Mouse (Mus musculus) lung, postnatal 0 days (tissue): Measurements from ENCODE around the gene Cst6. TPM values are rescaled to one million over a fixed set of nuclear protein-coding genes. Genes with fewer than 3 reads are reported as not detected.

ENCODE experiments used
- ATAC-seq: fragments of 200-750 bp; cut with Nextera tagmentation; 2 replicates; pipeline ENCODE4 v1.8.0; 2017; ENCODE audit warnings: moderate library complexity
- DNase-seq: peaks from one replicate; pipeline ENCODE4 v3.0.0-alpha.2; 2016; ENCODE audit warnings: low spot score
- H3K27ac ChIP-seq: fragments of 300-500 bp; sonication (generic); 2 replicates; pipeline ENCODE4 v1.5.1; 2014; ENCODE audit warnings: antibody characterized with exemption, mild to moderate bottlenecking, low read length, mixed read lengths
- H3K27me3 ChIP-seq: fragments of 300-500 bp; sonication (generic); replicated peaks from 2 replicates; pipeline ENCODE4 v1.6.1; 2014; ENCODE audit warnings: low read length, mixed read lengths; ENCODE audit not compliant: insufficient read depth
- H3K36me3 ChIP-seq: fragments of 300-500 bp; sonication (generic); 2 replicates; pipeline ENCODE4 v1.6.1; 2014; ENCODE audit warnings: low read length, mixed read lengths; ENCODE audit not compliant: insufficient read depth
- H3K4me1 ChIP-seq: fragments of 300-500 bp; sonication (generic); 2 replicates; pipeline ENCODE4 v1.6.1; 2014; ENCODE audit warnings: antibody characterized with exemption, low read depth, low read length, mixed read lengths; ENCODE audit not compliant: insufficient read depth
- H3K4me2 ChIP-seq: fragments of 300-500 bp; sonication (generic); replicated peaks from 2 replicates; pipeline ENCODE4 v1.6.1; 2014; ENCODE audit warnings: low read depth, mild to moderate bottlenecking, low read length, moderate library complexity, mixed read lengths
- H3K4me3 ChIP-seq: fragments of 300-500 bp; sonication (generic); 2 replicates; pipeline ENCODE4 v1.5.1; 2014; ENCODE audit warnings: low read depth, low read length
- H3K9ac ChIP-seq: fragments of 300-500 bp; sonication (generic); replicated peaks from 2 replicates; pipeline ENCODE4 v1.6.1; 2014; ENCODE audit warnings: low read depth, mild to moderate bottlenecking
- H3K9me3 ChIP-seq: fragments of 300-500 bp; sonication (generic); 2 replicates; pipeline ENCODE4 v1.6.1; 2016; ENCODE audit warnings: low read length, mixed read lengths
- CTCF ChIP-seq: IDR thresholded peaks from 2 replicates; pipeline ENCODE4 v1.5.1; 2016; ENCODE audit warnings: antibody characterized with exemption, mild to moderate bottlenecking
- EP300 ChIP-seq: IDR thresholded peaks from 2 replicates; pipeline ENCODE4 v1.6.1; 2016; ENCODE audit warnings: antibody characterized with exemption, mild to moderate bottlenecking, control low read depth
- WGBS: fragments of 180-500 bp; shearing (Covaris S2); extraction: QIAGEN DNeasy Blood & Tissue Kit; methylation state at CpG from one replicate; pipeline ENCODE4 v1.1.7; 2014; 5-methylcytosine and 5-hydroxymethylcytosine counted together
- polyA plus RNA-seq: library from polyadenylated mRNA; unstranded; fragments of >200 nt; fragmentation: Nextera tagmentation; extraction: Ambion mirVana; gene quantifications from 2 replicates; pipeline ENCODE4 v1.2.1, GENCODE M21; 2015

Cst6 gene
- polyA plus RNA-seq, 1 experiment from 2014 or later = 1.4 TPM

DNA sequence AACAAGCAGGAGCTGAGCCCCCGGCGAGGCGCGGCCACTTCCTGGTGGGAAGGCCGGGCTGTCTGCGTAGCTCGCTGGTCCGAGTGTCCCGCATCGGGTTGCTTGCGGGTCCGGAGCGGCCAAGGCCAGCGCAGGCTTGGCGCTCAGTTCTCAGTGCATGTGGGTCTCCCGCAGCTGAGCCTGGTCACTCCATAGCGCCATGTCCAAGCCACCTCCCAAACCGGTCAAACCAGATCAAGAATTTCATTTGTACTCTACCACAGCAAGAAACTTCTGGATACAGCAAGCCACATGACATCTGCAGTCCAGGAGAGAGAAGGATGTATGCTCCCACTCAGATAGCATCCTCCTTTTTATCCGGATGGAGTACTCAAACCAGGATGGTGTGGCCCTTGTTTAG lies 21.4 kb downstream of the Cst6 start:
- Histone ChIP-seq H3K36me3 (no peaks in the 10 kb centered on the region), H3K4me1 (no peaks in the 10 kb centered on the region), H3K4me3 (no peak overlapping the region), H3K4me2 (no peak overlapping the region), H3K27me3 (no peaks in the 10 kb centered on the region), H3K27ac (no peak overlapping the region), H3K9ac (no peak overlapping the region), H3K9me3 (no peaks in the 10 kb centered on the region)
- DNase-seq (peak; percentile 31), ATAC-seq (no peak)
- TF ChIP-seq EP300 (no peak), CTCF (no peak)
- WGBS = 55% methylated on average over 19 of the region's 19 CpGs

GRCm38 (mm10) chr19:5323801-5324200 lies 25.6 kb downstream of the Cst6 start:
- ATAC-seq (no peak), DNase-seq (no peak)
- Histone ChIP-seq H3K9me3 (no peaks in the 10 kb centered on the region), H3K9ac (no peak overlapping the region), H3K36me3 (no peaks in the 10 kb centered on the region), H3K27ac (no peak overlapping the region), H3K27me3 (no peaks in the 10 kb centered on the region), H3K4me1 (no peaks in the 10 kb centered on the region), H3K4me3 (no peak overlapping the region), H3K4me2 (no peak overlapping the region)
- TF ChIP-seq CTCF (no peak), EP300 (no peak)
- WGBS = 54% methylated on average over 17 of the region's 17 CpGs

- TF ChIP-seq CTCF = no peak
- no peak for TF ChIP-seq EP300
- Histone ChIP-seq H3K36me3 (no peaks in the 10 kb centered on the region), H3K9me3 (no peaks in the 10 kb centered on the region), H3K27ac (no peak overlapping the region), H3K4me2 (no peak overlapping the region), H3K4me3 (no peak overlapping the region), H3K9ac (no peak overlapping the region), H3K4me1 (no peaks in the 10 kb centered on the region), H3K27me3 (no peaks in the 10 kb centered on the region)
- 87% methylated on average over 8 of the region's 8 CpGs for WGBS
- DNase-seq (no peak), ATAC-seq (no peak)
Observed at GRCm38 (mm10) chr19:5313189-5313588, 36.2 kb downstream of the Cst6 start.

- Histone ChIP-seq H3K27ac (no peak overlapping the region), H3K9ac (no peak overlapping the region), H3K4me2 (no peak overlapping the region), H3K36me3 (no peaks in the 10 kb centered on the region), H3K9me3 (no peaks in the 10 kb centered on the region), H3K4me1 (no peaks in the 10 kb centered on the region), H3K4me3 (no peak overlapping the region), H3K27me3 (no peaks in the 10 kb centered on the region)
- DNase-seq = peak; percentile 27
- no peak for ATAC-seq
- TF ChIP-seq CTCF (no peak), EP300 (no peak)
- WGBS = 84% methylated on average over 7 of the region's 7 CpGs
Observed at GRCm38 (mm10) chr19:5309025-5309424, 40.3 kb downstream of the Cst6 start.

- no peak overlapping the region for H3K4me3 ChIP-seq
- no peak overlapping the region for H3K9ac ChIP-seq
- TF ChIP-seq EP300 (no peak), CTCF (no peak)
- ATAC-seq (no peak), DNase-seq (no peak)
- WGBS = 43% methylated on average over 98 of the region's 98 CpGs
- H3K9me3 ChIP-seq = no peaks in the 10 kb centered on the region
- no peaks in the 10 kb centered on the region for H3K27me3 ChIP-seq
- H3K4me2 ChIP-seq = peak overlapping the region; percentile 39
- no peaks in the 10 kb centered on the region for H3K4me1 ChIP-seq
- H3K27ac ChIP-seq = no peak overlapping the region
- no peaks in the 10 kb centered on the region for H3K36me3 ChIP-seq
Observed at GRCm38 (mm10) chr19:5306968-5307734, 42.2 kb downstream of the Cst6 start.

DNA sequence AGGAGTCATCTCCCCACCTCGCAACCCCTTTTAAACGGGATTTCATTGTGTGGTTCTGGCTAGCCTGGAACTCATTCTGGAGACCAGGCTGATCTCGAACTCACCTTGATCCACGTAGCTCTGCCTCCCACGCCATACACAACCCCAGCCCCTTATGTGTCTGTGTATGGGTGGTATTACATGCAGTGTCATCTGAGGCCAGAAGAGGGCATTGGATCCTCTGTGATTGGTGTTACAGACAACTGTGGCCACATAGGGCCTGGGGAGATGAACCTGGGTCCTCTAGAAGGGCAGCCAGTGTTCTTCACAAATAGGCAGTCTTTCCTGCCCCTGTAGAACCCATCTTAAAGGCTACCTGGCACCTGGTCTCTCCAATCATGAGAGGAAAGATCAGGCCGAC lies 43.1 kb downstream of the Cst6 start:
- TF ChIP-seq EP300 (no peak), CTCF (peak; percentile 46)
- Histone ChIP-seq H3K9me3 (no peaks in the 10 kb centered on the region), H3K4me1 (no peaks in the 10 kb centered on the region), H3K9ac (no peak overlapping the region), H3K27ac (no peak overlapping the region), H3K4me3 (no peak overlapping the region), H3K36me3 (no peaks in the 10 kb centered on the region), H3K27me3 (no peaks in the 10 kb centered on the region), H3K4me2 (no peak overlapping the region)
- whole genome bisulfite sequencing = 82% methylated on average over 6 of the region's 6 CpGs
- DNase-seq = no peak
- ATAC-seq = no peak
